Mouse (Mus musculus) cerebellum, adult 11-12 months (tissue): ENCODE measurements around the gene Rnf182.

Experiments used
- DNase-seq: peaks from one replicate; pipeline ENCODE4 v3.0.0; 2022

Rnf182 gene

DNA sequence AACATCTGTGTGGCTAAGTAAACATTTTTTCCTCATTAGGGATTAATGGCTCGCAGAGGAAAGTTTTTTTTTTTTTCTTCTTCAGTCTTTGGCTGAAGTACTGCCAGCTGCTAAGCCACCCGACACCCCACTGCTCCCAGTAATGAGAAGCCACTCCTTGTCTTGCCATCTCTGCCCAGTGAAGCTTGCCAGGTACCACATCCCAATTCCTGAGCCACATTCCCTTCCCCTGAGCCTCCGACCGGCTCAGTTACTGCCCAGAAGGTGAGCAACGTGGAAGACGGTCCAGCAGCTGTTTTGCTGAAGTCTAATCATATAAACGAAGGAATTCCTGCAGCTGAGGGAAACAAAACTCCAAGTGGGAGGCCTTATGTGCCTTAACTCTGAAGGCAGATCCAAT, 88.0 kb downstream of the Rnf182 start:
- no peak for DNase-seq

DNA sequence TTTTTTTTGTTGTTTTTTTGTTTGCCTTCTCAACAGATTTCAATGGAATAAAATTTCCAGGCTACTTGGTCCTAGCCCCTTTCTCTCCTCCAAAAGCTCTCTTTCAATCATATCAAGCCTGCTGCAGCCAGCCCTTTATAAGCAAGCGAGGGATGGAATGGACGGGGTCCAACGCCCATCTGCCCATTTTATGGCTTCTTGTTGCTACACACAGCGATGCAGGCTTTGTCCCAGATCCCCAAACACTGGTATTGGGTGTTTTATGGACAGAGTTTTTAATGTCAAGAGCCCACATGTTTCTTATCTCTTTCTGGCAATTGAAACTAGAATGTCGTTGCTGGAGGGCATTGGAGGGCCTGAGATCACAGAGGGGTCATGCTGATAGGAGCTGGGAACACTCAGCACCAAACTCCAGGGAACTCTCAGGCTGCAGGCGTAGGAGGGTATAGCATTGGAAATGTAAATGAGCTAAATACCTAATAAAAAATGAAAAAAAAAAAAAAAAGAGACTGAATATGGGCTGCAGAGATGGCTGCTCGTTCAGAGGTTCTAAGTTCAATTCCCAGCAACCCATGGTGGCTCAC, 89.1 kb downstream of the Rnf182 start:
- DNase-seq: no peak

GRCm38 (mm10) chr13:43706387-43706786, 90.9 kb downstream of the Rnf182 start:
- DNase-seq: peak; percentile 92

DNA sequence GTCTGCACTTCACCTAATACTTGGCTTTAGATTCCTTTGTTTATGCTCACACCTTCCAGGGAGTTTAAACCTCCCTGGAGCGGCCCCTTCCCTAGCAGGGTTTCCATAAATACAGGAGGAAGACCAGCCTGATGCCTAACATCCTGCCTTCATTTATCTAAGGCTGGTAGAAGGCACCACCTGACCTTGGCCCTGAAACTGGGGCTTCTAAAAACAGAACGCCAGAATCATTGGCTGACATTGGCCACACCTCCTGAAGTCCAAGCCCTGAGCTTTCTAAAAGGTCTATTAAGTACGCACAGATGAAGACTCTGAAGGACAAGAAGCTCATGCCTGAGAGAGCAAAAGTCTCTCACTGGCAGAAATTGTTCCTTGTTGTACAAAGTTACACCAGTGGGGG, 94.0 kb downstream of the Rnf182 start:
- no peak for DNase-seq

DNA sequence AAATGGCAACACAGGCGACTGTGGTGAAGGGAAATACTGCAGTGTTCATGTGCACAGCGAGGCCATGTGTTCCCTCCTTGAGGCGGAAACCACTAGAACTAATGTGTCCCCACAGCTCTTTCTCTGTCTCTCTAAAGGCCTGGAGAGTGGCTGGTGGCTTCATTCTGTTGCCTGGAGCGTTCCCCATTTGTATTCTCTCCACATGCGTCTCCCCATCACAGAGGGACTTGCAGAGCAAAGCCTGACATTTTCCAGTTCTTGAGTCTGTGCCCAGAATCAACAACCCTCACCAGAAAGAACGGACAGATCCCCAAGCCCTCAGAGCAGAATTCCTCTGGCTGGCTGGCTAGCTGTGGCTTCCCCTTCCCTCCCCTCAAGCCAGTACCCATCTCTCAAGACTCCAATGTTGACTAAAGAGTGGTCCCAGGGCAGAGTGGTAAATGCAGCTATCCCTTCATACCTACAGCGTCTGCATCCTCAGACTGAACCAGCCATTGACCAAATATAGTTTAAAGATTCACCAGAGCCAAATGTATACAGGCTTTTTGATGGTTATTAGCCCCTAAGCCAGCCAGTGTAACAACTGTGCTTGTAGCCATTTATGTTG, 96.3 kb downstream of the Rnf182 start:
- no peak for DNase-seq

DNA sequence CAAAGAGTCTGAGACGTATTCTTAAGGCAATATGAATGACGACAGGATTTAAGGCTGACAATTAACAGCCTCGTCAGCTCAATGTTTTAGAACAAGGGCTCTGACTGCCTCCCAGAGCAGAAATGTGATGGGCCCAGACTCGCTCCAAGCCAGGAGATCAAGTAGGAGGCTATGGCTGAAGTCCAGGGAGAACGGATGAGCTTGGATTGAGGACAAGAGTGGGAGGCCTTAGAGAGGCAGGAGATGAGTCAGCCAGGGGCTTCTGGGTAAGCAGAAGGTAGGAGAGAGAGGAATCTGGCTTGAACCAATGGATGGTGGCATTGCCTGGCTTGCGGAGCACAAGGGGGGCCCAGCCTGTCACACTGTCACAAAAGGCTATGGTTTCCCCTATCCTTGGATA, 99.2 kb downstream of the Rnf182 start:
- DNase-seq: no peak

DNA sequence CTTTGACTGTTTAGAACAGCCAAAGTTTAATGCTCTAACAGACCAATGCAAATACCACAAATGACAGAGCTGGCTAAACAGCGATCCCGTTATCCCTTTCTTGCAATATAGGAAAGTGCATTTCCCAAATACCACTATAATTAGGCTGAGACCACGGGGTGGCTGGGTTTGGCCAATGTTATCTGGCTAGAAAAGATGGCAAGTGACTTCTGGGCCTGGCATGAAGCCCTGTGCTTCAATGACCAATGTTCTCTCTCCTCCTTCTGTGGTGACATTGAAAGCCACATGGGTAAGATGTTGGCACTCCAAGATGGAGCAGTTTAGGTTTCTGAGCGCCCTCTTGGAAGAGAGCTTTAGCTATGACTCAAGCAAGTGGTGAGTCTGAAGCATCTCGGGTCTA, 100.0 kb downstream of the Rnf182 start:
- no peak for DNase-seq

DNA sequence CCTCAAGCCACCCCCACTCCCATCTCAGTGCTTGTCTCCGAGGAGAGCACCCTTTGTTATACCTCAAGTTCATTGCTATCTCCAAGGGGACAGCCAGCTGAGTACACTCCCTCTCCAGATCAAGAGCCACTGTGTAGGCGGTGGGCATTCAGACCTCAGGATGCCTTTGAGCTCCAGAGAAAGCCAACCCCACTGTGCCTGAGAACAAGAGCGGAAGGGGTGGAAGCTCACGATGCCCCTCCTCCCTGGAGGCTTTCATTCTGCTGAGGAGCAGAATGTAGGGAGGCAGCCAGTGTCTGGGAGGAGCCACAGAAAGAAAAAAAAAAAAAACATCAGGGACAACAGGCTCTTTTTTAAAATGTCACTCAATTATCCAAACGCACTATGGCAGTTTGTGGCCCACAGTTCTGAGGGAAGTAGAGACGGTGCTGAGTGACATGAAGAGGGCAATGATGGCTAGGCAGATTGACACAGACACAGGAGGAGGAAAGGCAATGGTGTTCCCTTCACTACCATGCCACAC, 101.1 kb downstream of the Rnf182 start:
- DNase-seq: no peak

- DNase-seq: no peak
These were observed 102.7 kb downstream of the Rnf182 start for GRCm38 (mm10) chr13:43718173-43718572.

DNA sequence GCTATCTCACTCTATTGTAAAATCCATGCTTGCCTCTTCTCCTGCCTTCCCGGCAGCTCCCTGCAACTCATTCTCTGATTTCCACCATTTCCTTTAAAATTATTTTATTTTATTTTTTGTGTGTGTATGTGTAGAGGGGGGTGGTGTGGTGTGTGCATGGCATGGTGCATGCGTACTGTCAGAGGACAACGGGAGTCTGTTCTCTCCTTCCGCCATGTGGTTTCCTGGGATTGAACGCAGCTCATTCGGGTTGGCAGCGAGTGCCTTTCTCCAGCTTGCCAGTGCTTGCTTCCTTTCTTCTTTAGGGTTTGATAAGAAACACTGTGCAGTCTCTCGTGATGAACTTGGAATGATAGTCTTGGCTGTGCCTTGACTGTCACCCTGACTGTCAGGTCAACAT, 105.0 kb downstream of the Rnf182 start:
- no peak for DNase-seq
